Mouse (Mus musculus) lung, postnatal 25 days (tissue): ENCODE measurements around the gene Brd7.
A peak's percentile ranks its signal among the peaks of the same experiment; 100 is the strongest.

Source experiments
- DNase-seq: peaks from one replicate; pipeline ENCODE4 v3.0.0; 2022; ENCODE audit warnings: low spot score

Gene Brd7

DNA sequence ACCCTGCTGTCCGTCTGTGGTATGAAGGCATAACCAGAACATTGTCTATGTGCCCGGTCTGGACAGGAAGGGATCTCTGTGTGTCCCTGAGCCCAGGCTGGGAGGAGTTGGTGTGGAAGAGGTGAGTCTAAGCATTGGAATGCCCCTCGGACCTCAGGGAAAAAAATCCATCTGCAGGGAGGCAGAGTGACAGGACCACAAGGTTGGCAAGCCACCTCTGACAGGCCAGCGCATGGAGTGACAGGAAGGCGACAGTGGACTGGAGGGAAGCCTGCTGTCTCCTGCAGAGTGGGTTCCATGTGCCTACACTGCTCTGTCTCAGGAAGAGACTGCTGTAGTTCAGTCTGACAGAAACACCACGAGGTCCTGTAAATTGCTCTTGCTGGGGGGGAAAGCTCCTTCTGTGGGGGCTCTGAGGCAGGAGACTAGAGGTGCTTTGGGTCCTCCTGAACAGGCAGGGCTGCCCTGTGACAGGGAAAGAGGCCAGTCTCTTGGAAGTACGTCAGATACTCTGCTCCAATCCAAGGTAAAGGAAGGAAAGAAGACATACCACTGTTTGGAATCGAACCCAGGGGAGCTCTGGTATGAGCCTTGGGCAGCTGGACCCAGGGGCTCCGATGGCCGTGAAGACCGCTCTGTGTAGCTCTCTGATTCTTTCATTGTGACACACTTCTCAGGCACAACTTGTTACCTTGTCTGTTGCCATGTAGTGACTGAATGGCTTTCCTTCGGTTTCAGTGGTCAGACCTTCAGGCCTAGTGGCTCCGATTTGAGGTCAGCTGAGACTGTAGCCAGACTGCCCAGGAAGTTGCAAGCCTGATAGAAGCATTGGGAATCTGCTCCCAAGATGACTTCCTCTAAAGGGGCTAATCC is 78.5 kb downstream of the Brd7 start:
- DNase-seq: no peak

DNA sequence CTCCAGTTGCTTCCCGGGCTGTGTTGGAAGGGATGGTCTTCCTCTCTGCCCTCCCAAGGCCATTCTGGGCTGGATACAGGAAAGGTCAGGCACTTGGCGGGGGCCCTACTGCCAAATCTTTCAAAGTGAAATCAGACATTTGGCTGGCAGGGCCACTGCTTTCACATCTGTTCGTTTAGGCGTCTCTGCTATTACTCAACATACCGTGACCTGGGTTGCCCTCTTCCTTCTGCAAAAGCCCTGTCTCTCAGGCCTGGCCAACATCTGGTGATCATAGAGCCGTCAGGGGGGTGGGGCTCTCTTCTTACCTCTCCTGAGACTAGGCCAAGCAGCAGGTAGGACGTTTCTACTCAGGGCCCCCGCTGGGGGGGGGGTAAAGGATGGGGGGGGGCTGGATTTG is 79.3 kb downstream of the Brd7 start:
- DNase-seq: peak; percentile 86
